Mouse (Mus musculus) midbrain, embryonic 11.5 days (tissue): Measurements from ENCODE around the gene Lce3e. TPM values are rescaled to one million over a fixed set of nuclear protein-coding genes. Genes with fewer than 3 reads are reported as not detected.

Experiments used
- ATAC-seq: fragments of 200-750 bp; cut with Nextera tagmentation; 2 replicates; pipeline ENCODE4 v1.8.0; 2017; ENCODE audit warnings: moderate TSS enrichment, moderate library complexity; ENCODE audit not compliant: low FRiP score
- DNase-seq: peaks from one replicate; pipeline ENCODE4 v3.0.0; 2015; ENCODE audit warnings: low spot score; ENCODE audit errors: missing footprints
- H3K27ac ChIP-seq: fragments of 300-500 bp; sonication (generic); 2 replicates; pipeline ENCODE4 v1.5.1; 2014; ENCODE audit warnings: low read depth, low read length
- H3K27me3 ChIP-seq: fragments of 300-500 bp; sonication (generic); 2 replicates; pipeline ENCODE4 v1.6.1; 2014; ENCODE audit warnings: mild to moderate bottlenecking, low read length, moderate library complexity, mixed read lengths; ENCODE audit not compliant: control insufficient read depth, insufficient read depth
- H3K36me3 ChIP-seq: fragments of 300-500 bp; sonication (generic); 2 replicates; pipeline ENCODE4 v1.6.1; 2014; ENCODE audit warnings: mild to moderate bottlenecking, low read length, moderate library complexity, mixed read lengths; ENCODE audit not compliant: control insufficient read depth, insufficient read depth
- H3K4me1 ChIP-seq: fragments of 300-500 bp; sonication (generic); 2 replicates; pipeline ENCODE4 v1.6.1; 2014; ENCODE audit warnings: low read length; ENCODE audit not compliant: control insufficient read depth, insufficient read depth
- H3K4me2 ChIP-seq: fragments of 300-500 bp; sonication (generic); 2 replicates; pipeline ENCODE4 v1.6.1; 2014; ENCODE audit warnings: mild to moderate bottlenecking, moderate library complexity
- H3K4me3 ChIP-seq: fragments of 300-500 bp; sonication (generic); 2 replicates; pipeline ENCODE4 v1.5.1; 2014; ENCODE audit warnings: low read depth, low read length
- H3K9ac ChIP-seq: fragments of 300-500 bp; sonication (generic); 2 replicates; pipeline ENCODE4 v1.6.1; 2014; ENCODE audit warnings: low read length
- H3K9me3 ChIP-seq: fragments of 300-500 bp; sonication (generic); 2 replicates; pipeline ENCODE4 v1.6.1; 2016; ENCODE audit warnings: low read length; ENCODE audit not compliant: control insufficient read depth
- WGBS: fragments of 180-500 bp; shearing (Covaris S2); extraction: QIAGEN DNeasy Blood & Tissue Kit; methylation state at CpG from one replicate; pipeline ENCODE4 v1.1.7; 2014; 5-methylcytosine and 5-hydroxymethylcytosine counted together
- polyA plus RNA-seq: library from polyadenylated mRNA; unstranded; fragments of >200 nt; fragmentation: Nextera tagmentation; extraction: Ambion mirVana; gene quantifications from 2 replicates; pipeline ENCODE4 v1.2.1, GENCODE M21; 2014

The Lce3e gene
- polyA plus RNA-seq, 1 experiment from 2014 or later = not detected

GRCm38 (mm10) chr3:93000621-93001020, 33.8 kb downstream of the Lce3e start:
- Histone ChIP-seq H3K27ac (no peak overlapping the region), H3K4me3 (no peak overlapping the region), H3K9me3 (no peaks in the 10 kb centered on the region), H3K27me3 (no peaks in the 10 kb centered on the region), H3K4me2 (no peak overlapping the region), H3K36me3 (no peaks in the 10 kb centered on the region), H3K9ac (no peak overlapping the region), H3K4me1 (no peaks in the 10 kb centered on the region)
- 81% methylated on average over 3 of the region's 3 CpGs for WGBS
- DNase-seq = no peak
- ATAC-seq = no peak

GRCm38 (mm10) chr3:93002843-93003242, 36.0 kb downstream of the Lce3e start:
- H3K4me2 ChIP-seq = no peak overlapping the region
- H3K4me1 ChIP-seq = no peaks in the 10 kb centered on the region
- H3K9me3 ChIP-seq = no peaks in the 10 kb centered on the region
- no peak overlapping the region for H3K4me3 ChIP-seq
- H3K36me3 ChIP-seq = no peaks in the 10 kb centered on the region
- H3K9ac ChIP-seq = no peak overlapping the region
- ATAC-seq (no peak), DNase-seq (no peak)
- no peaks in the 10 kb centered on the region for H3K27me3 ChIP-seq
- no peak overlapping the region for H3K27ac ChIP-seq
- WGBS = 72% methylated on average over 4 of the region's 4 CpGs

GRCm38 (mm10) chr3:93014378-93014801, 47.5 kb downstream of the Lce3e start:
- peak overlapping the region; percentile 42; the same call in 1 of the 2 replicates for H3K27ac ChIP-seq

GRCm38 (mm10) chr3:93014871-93015270, 48.0 kb downstream of the Lce3e start:
- ATAC-seq = peak; percentile 59
- no peak for DNase-seq
- 22% methylated on average over 5 of the region's 5 CpGs for WGBS
- peak overlapping the region; percentile 56 for H3K4me2 ChIP-seq
- no peaks in the 10 kb centered on the region for H3K36me3 ChIP-seq
- no peaks in the 10 kb centered on the region for H3K9me3 ChIP-seq
- peak overlapping the region; percentile 42; the same call in 1 of the 2 replicates for H3K27ac ChIP-seq
- peak overlapping the region; percentile 62 for H3K9ac ChIP-seq
- H3K4me3 ChIP-seq = peak overlapping the region; percentile 36
- H3K4me1 ChIP-seq = no peaks in the 10 kb centered on the region
- H3K27me3 ChIP-seq = no peaks in the 10 kb centered on the region

More at GRCm38 (mm10) chr3:93014378-93014801, 47.5 kb downstream of the Lce3e start:
- Histone ChIP-seq H3K9me3 (no peaks in the 10 kb centered on the region), H3K36me3 (no peaks in the 10 kb centered on the region), H3K9ac (peak overlapping the region; percentile 62), H3K4me2 (peak overlapping the region; percentile 56), H3K4me3 (peak overlapping the region; percentile 36), H3K27me3 (no peaks in the 10 kb centered on the region), H3K4me1 (no peaks in the 10 kb centered on the region)
- DNase-seq (peak; percentile 96), ATAC-seq (peak; percentile 94)
- WGBS = under 1% methylated on average over 24 of the region's 24 CpGs

GRCm38 (mm10) chr3:93015460-93016104, 48.7 kb downstream of the Lce3e start, which contains the start of gene Crct1:
Gene Crct1, minus strand, starts transcription at chr3:93015687.
- 55% methylated on average over 4 of the region's 4 CpGs for WGBS
- Histone ChIP-seq H3K9ac (peak within 1 kb of the TSS; percentile 62), H3K9me3 (no peaks in the 10 kb centered on the region), H3K27ac (peak within 1 kb of the TSS; percentile 42; the same call in 1 of the 2 replicates), H3K4me3 (peak within 1 kb of the TSS; percentile 36), H3K4me1 (no peaks in the 10 kb centered on the region), H3K4me2 (peak within 1 kb of the TSS; percentile 56), H3K27me3 (no peaks in the 10 kb centered on the region), H3K36me3 (no peaks in the 10 kb centered on the region)
- DNase-seq (no peak), ATAC-seq (no peak; the same call in 1 of the 2 replicates)

Other genes starting within 250 kb of the Lce3e start
- gene Lce1f, start 246.7 kb upstream of the Lce3e start, polyA plus RNA-seq = not detected in 2 replicates
- not detected in 2 replicates for gene Gm38119, start 228.0 kb upstream of the Lce3e start, polyA plus RNA-seq
- gene Lce1g, start 214.7 kb upstream of the Lce3e start, polyA plus RNA-seq = not detected in 2 replicates
- gene Lce1h, start 202.0 kb upstream of the Lce3e start, polyA plus RNA-seq = not detected in 2 replicates
- gene Lce1i, start 188.2 kb upstream of the Lce3e start, polyA plus RNA-seq = not detected in 2 replicates
- not detected in 2 replicates for gene Lce1j, start 176.5 kb upstream of the Lce3e start, polyA plus RNA-seq
- gene Lce1k, start 159.2 kb upstream of the Lce3e start, polyA plus RNA-seq = not detected in 2 replicates
- gene Kprp, start 139.8 kb upstream of the Lce3e start, polyA plus RNA-seq = not detected in 2 replicates
- not detected in 2 replicates for gene Lce1l, start 115.8 kb upstream of the Lce3e start, polyA plus RNA-seq
- not detected in 2 replicates for gene 2310050C09Rik, start 96.8 kb upstream of the Lce3e start, polyA plus RNA-seq
- gene Lce3a, start 40.8 kb upstream of the Lce3e start, polyA plus RNA-seq = not detected in 2 replicates
- gene Lce3b, start 34.1 kb upstream of the Lce3e start, polyA plus RNA-seq = not detected in 2 replicates
- gene Lce3c, start 22.6 kb upstream of the Lce3e start, polyA plus RNA-seq = not detected in 2 replicates
- not detected in 2 replicates for gene Lce3d, start 9.7 kb upstream of the Lce3e start, polyA plus RNA-seq
- gene Lce3f, start 25.2 kb downstream of the Lce3e start, polyA plus RNA-seq = not detected in 2 replicates
- 0.19 and 0.63 TPM in 2 replicates for gene Crct1, start 48.6 kb downstream of the Lce3e start, polyA plus RNA-seq
- not detected in 2 replicates for gene Lce1m, start 52.0 kb downstream of the Lce3e start, polyA plus RNA-seq
- not detected in 2 replicates for gene Gm4858, start 101.8 kb downstream of the Lce3e start, polyA plus RNA-seq
- not detected in 2 replicates for gene Crnn, start 177.7 kb downstream of the Lce3e start, polyA plus RNA-seq
- gene Flg2, start 230.2 kb downstream of the Lce3e start, polyA plus RNA-seq = not detected in 2 replicates